Mouse (Mus musculus) brain, embryonic 18.5 days (tissue): ENCODE measurements at regions not wholly inside any gene's neighbourhood (a gene's known extent, or its start where the extent isn't known, plus 50 kb on each side); places are given as distances from the start of the nearest gene placed in this dataset.

Experiments
- DNase-seq: peaks from one replicate; pipeline ENCODE4 v3.0.0-alpha.2; 2012; ENCODE audit warnings: low read depth, low spot score

- DNase-seq, result no peak
Measured at GRCm38 (mm10) chr8:26507611-26508070, 388.3 kb downstream of the Gm45692 start.

- no peak for DNase-seq
Measured at GRCm38 (mm10) chr8:26509254-26509653, 389.9 kb downstream of the Gm45692 start.

- no peak for DNase-seq
Measured at GRCm38 (mm10) chr8:26513001-26513400, 393.7 kb downstream of the Gm45692 start.

- no peak for DNase-seq
Measured at GRCm38 (mm10) chr8:26524237-26524636, 404.9 kb downstream of the Gm45692 start.

- DNase-seq, result no peak
Measured at GRCm38 (mm10) chr8:26526474-26527185, 407.3 kb downstream of the Gm45692 start.

GRCm38 (mm10) chr8:26527186-26527580 lies 407.8 kb downstream of the Gm45692 start:
- no peak for DNase-seq

GRCm38 (mm10) chr8:26529921-26530320 lies 410.6 kb downstream of the Gm45692 start:
- no peak for DNase-seq

GRCm38 (mm10) chr8:26533444-26534421 lies 414.4 kb downstream of the Gm45692 start:
- peak; percentile 58 for DNase-seq

GRCm38 (mm10) chr8:26535816-26536215 lies 416.5 kb downstream of the Gm45692 start:
- no peak for DNase-seq

GRCm38 (mm10) chr8:26553691-26554090 lies 423.4 kb upstream of the Zfp703 start:
- no peak for DNase-seq

- no peak for DNase-seq
Measured at GRCm38 (mm10) chr8:26559196-26559595, 417.9 kb upstream of the Zfp703 start.

- no peak for DNase-seq
Measured at GRCm38 (mm10) chr8:26563151-26563550, 414.0 kb upstream of the Zfp703 start.

GRCm38 (mm10) chr8:26564254-26564653 lies 412.9 kb upstream of the Zfp703 start:
- no peak for DNase-seq

GRCm38 (mm10) chr8:26568423-26569060 lies 408.6 kb upstream of the Zfp703 start:
- DNase-seq, result no peak

- no peak for DNase-seq
Measured at GRCm38 (mm10) chr8:26588841-26589240, 388.3 kb upstream of the Zfp703 start.

GRCm38 (mm10) chr8:26590591-26591212 lies 386.4 kb upstream of the Zfp703 start:
- DNase-seq, result no peak

GRCm38 (mm10) chr8:26591266-26591665 lies 385.9 kb upstream of the Zfp703 start:
- DNase-seq, result no peak

GRCm38 (mm10) chr8:26593536-26594368 lies 383.4 kb upstream of the Zfp703 start:
- no peak for DNase-seq

GRCm38 (mm10) chr8:26594369-26594920 lies 382.7 kb upstream of the Zfp703 start:
- no peak for DNase-seq

- DNase-seq, result no peak
Measured at GRCm38 (mm10) chr8:26595431-26596018, 381.6 kb upstream of the Zfp703 start.
